Mouse (Mus musculus) thymus, adult 2 months (tissue): ENCODE results near the gene Fam172a. TPM values are rescaled to one million over a fixed set of nuclear protein-coding genes. Genes with fewer than 3 reads are reported as not detected.

Experiments
- DNase-seq: peaks from one replicate; pipeline ENCODE4 v3.0.0; 2021
- H3K27ac ChIP-seq: fragments of 200-500 bp; 2 replicates; pipeline ENCODE4 v1.5.1; 2012; ENCODE audit warnings: low read length, control low read depth; ENCODE audit not compliant: control insufficient read depth, insufficient read depth
- H3K27me3 ChIP-seq: fragments of 200-500 bp; 2 replicates; pipeline ENCODE4 v1.6.1; 2012; ENCODE audit warnings: mild to moderate bottlenecking, low read length, moderate library complexity, mixed read lengths; ENCODE audit not compliant: control insufficient read depth, insufficient read depth
- H3K36me3 ChIP-seq: fragments of 200-500 bp; 2 replicates; pipeline ENCODE4 v1.6.1; 2012; ENCODE audit warnings: mild to moderate bottlenecking, low read length, moderate library complexity; ENCODE audit not compliant: control insufficient read depth, insufficient read depth
- H3K4me1 ChIP-seq: fragments of 200-500 bp; replicated peaks from 2 replicates; pipeline ENCODE4 v1.6.1; 2012; ENCODE audit warnings: low read length; ENCODE audit not compliant: control insufficient read depth, insufficient read depth
- H3K4me3 ChIP-seq: fragments of 200-500 bp; 2 replicates; pipeline ENCODE4 v1.5.1; 2012; ENCODE audit warnings: mild to moderate bottlenecking, low read length, control low read depth, moderate library complexity; ENCODE audit not compliant: control insufficient read depth, insufficient read depth
- CTCF ChIP-seq: fragments of 200-500 bp; IDR thresholded peaks from 2 replicates; pipeline ENCODE4 v1.5.1; 2012; ENCODE audit warnings: mild to moderate bottlenecking, control low read depth, low read length, moderate library complexity, borderline replicate concordance; ENCODE audit not compliant: control insufficient read depth, poor library complexity, insufficient read depth; ENCODE audit errors: extremely low read depth
- POLR2A ChIP-seq: fragments of 200-500 bp; IDR thresholded peaks from 2 replicates; pipeline ENCODE4 v1.6.1; 2012; ENCODE audit warnings: mild to moderate bottlenecking, low read length, control low read depth, moderate library complexity; ENCODE audit not compliant: control insufficient read depth, poor library complexity, insufficient read depth; ENCODE audit errors: extremely low read depth
- WGBS: fragments of 180-500 bp; shearing (Covaris S2); methylation state at CpG from one replicate; pipeline ENCODE4 v1.1.7; 2018; 5-methylcytosine and 5-hydroxymethylcytosine counted together
- polyA plus RNA-seq: library from polyadenylated mRNA; depleted of rRNA; stranded (reverse); fragments of >200 nt; gene quantifications from 2 replicates; pipeline ENCODE4 v1.2.3, GENCODE M21; 2012

The Fam172a gene
- polyA plus RNA-seq, 1 experiment, result 22.7 TPM

GRCm38 (mm10) chr13:78194850-78195600 lies 493.2 kb downstream of the Fam172a start:
- Histone ChIP-seq H3K27me3 (peaks cover 15% of the 10 kb centered on the region), H3K27ac (no peak overlapping the region), H3K4me1 (no peaks in the 10 kb centered on the region), H3K36me3 (no peaks in the 10 kb centered on the region), H3K4me3 (no peak overlapping the region)
- TF ChIP-seq CTCF, result no peak
- no peak for DNase-seq
- whole genome bisulfite sequencing, result 8% methylated on average over 64 of the region's 64 CpGs

GRCm38 (mm10) chr13:78195601-78196115 lies 493.8 kb downstream of the Fam172a start:
- no peak overlapping the region for H3K4me3 ChIP-seq

GRCm38 (mm10) chr13:78196236-78196796 lies 494.5 kb downstream of the Fam172a start:
- H3K4me3 ChIP-seq, result no peak overlapping the region
- no peak for DNase-seq
- no peaks in the 10 kb centered on the region for H3K36me3 ChIP-seq
- no peak overlapping the region for H3K27ac ChIP-seq
- 33% methylated on average over 7 of the region's 7 CpGs for WGBS
- no peaks in the 10 kb centered on the region for H3K4me1 ChIP-seq
- peaks cover 12% of the 10 kb centered on the region; the same call in 1 of the 2 replicates for H3K27me3 ChIP-seq
- no peak for TF ChIP-seq CTCF
- no peak for TF ChIP-seq POLR2A

More at GRCm38 (mm10) chr13:78195601-78196115, 493.8 kb downstream of the Fam172a start:
- H3K4me1 ChIP-seq, result no peaks in the 10 kb centered on the region
- DNase-seq, result no peak
- H3K36me3 ChIP-seq, result no peaks in the 10 kb centered on the region
- H3K27ac ChIP-seq, result no peak overlapping the region
- TF ChIP-seq POLR2A (no peak), CTCF (no peak)
- WGBS, result 11% methylated on average over 13 of the region's 13 CpGs
- peaks cover 12% of the 10 kb centered on the region; the same call in 1 of the 2 replicates for H3K27me3 ChIP-seq

- H3K36me3 ChIP-seq, result no peaks in the 10 kb centered on the region
- DNase-seq, result no peak
- TF ChIP-seq CTCF, result no peak
- TF ChIP-seq POLR2A, result no peak
- no peak overlapping the region for H3K4me3 ChIP-seq
- 4% methylated on average over 9 of the region's 9 CpGs for WGBS
- peaks cover 17% of the 10 kb centered on the region; the same call in 1 of the 2 replicates for H3K27me3 ChIP-seq
- no peaks in the 10 kb centered on the region for H3K4me1 ChIP-seq
- no peak overlapping the region for H3K27ac ChIP-seq
Observed at GRCm38 (mm10) chr13:78197286-78197818, 495.5 kb downstream of the Fam172a start.

GRCm38 (mm10) chr13:78197819-78198390 lies 496.1 kb downstream of the Fam172a start:
- H3K4me1 ChIP-seq, result no peaks in the 10 kb centered on the region
- no peaks in the 10 kb centered on the region for H3K36me3 ChIP-seq
- 0 out of 2 replicates have a peak overlapping the region, but pooled peaks have one; percentile 5 for H3K4me3 ChIP-seq
- WGBS, result 6% methylated on average over 31 of the region's 33 CpGs
- H3K27me3 ChIP-seq, result peaks cover 21% of the 10 kb centered on the region; the same call in 1 of the 2 replicates
- no peak overlapping the region for H3K27ac ChIP-seq
- no peak for DNase-seq
- no peak for TF ChIP-seq CTCF

GRCm38 (mm10) chr13:78198391-78198870 lies 496.6 kb downstream of the Fam172a start:
- no peaks in the 10 kb centered on the region for H3K4me1 ChIP-seq

More at GRCm38 (mm10) chr13:78198391-78198870, 496.6 kb downstream of the Fam172a start:
- 1% methylated on average over 41 of the region's 63 CpGs for WGBS
- no peak for DNase-seq
- 0 out of 2 replicates have a peak overlapping the region, but pooled peaks have one; percentile 5 for H3K4me3 ChIP-seq
- peaks cover 26% of the 10 kb centered on the region; the same call in 1 of the 2 replicates for H3K27me3 ChIP-seq
- no peak overlapping the region for H3K27ac ChIP-seq
- TF ChIP-seq CTCF, result no peak
- no peak for TF ChIP-seq POLR2A
- no peaks in the 10 kb centered on the region for H3K36me3 ChIP-seq
